Mouse (Mus musculus): ENCODE results near the gene Sf3a1.
"Not testable (repeated sequence)": the region's sequence is repeated elsewhere in the genome, so short reads cannot be mapped to it uniquely, and the experiment has no call there.

DNA sequence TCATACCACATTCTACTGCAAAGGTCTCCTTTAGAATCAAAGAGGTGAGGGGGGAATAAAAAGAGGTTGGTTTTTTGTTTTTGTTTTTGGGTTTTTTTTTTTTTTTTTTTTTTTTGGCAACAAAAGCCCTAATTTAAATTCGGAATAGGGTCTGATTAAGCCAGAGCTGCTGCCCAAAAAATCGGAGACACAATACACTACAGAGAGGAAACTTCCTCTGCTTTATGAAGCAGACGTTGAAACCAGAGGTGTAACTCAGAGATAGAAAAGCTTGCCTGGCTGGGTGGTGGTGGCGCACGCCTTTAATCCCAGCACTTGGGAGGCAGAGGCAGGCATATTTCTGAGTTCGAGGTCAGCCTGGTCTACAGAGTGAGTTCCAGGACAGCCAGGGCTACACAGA, 45.6 kb upstream of the Sf3a1 start:
- TF ChIP-seq CTCF (IDR thresholded peaks at IDR 0.05; ENCODE audit: borderline replicate concordance, insufficient read depth, low read depth, low read length); POLR2A (IDR thresholded peaks at IDR 0.05; ENCODE audit: borderline replicate concordance, insufficient read depth, low read length): not testable (repeated sequence)

Measured in cerebellum, adult 2 months (tissue).